Mouse (Mus musculus): ENCODE results near the gene Snrpf.

DNA sequence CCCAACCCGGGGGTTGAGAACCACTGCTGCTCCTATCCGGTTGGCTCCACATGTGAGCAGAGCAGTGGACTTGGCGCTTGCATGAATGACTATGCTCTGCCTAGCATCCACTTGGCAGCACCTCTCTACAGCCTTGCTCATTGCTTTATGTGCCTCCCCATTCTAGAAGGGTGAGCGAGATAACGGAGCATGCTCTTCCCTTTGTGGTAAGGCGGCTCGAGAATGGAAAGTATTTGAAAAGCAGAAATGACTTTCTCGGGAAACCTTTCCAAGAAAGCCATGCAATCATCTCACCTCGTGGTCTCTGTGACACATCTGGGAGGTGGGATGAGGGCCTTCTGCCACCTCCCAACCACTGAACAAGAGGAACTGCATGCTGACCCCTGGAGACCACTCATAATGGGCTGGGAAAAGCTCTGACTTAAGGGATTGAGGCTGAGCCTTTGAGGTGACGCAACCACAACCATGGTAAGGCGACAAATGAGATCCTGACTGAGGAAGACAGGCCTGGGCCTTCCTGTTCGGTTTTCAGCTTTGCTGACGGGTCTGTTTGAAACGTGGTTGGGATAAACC is 24.9 kb downstream of the Snrpf start:
- TF ChIP-seq CTCF (IDR thresholded peaks at IDR 0.05; ENCODE audit: extremely low read depth, insufficient read length, insufficient replicate concordance, low read depth, low read length) = no peak
- no peak for TF ChIP-seq POLR2A (IDR thresholded peaks at IDR 0.05; ENCODE audit: low read depth, low read length)

All from small intestine, adult 2 months (tissue).